Mouse (Mus musculus) activated CD4-positive, CD25-positive, alpha-beta regulatory T cell, adult 4 months (primary cell): ENCODE data around the gene Tmtc2. TPM values are rescaled to one million over a fixed set of nuclear protein-coding genes. Genes with fewer than 3 reads are reported as not detected.

ENCODE experiments used
- ATAC-seq: one replicate; pipeline ENCODE4 v1.8.0; 2017
- polyA plus RNA-seq, 2 experiments: library from polyadenylated mRNA; unstranded; fragments of 100-300 nt; shearing (Covaris generic); gene quantifications; one replicate each; pipeline ENCODE4 v1.2.1; 2017

Tmtc2 gene
- polyA plus RNA-seq, 2 experiments from 2014 or later, result not detected

DNA sequence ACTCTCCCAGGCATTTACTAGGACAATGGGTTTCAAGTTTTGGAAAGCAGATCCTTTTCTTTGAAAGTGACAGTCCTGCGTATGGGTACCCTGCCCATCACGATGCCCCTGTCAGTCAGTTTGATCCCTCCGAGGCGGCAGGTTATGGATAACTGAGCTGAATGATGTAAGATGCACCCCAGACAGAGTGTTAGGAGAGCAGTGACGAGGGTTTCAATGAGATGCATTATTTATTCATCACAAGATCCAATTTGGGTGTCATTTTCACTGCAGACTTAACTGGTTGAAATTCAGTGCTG is 171.8 kb downstream of the Tmtc2 start:
- no peak for ATAC-seq

DNA sequence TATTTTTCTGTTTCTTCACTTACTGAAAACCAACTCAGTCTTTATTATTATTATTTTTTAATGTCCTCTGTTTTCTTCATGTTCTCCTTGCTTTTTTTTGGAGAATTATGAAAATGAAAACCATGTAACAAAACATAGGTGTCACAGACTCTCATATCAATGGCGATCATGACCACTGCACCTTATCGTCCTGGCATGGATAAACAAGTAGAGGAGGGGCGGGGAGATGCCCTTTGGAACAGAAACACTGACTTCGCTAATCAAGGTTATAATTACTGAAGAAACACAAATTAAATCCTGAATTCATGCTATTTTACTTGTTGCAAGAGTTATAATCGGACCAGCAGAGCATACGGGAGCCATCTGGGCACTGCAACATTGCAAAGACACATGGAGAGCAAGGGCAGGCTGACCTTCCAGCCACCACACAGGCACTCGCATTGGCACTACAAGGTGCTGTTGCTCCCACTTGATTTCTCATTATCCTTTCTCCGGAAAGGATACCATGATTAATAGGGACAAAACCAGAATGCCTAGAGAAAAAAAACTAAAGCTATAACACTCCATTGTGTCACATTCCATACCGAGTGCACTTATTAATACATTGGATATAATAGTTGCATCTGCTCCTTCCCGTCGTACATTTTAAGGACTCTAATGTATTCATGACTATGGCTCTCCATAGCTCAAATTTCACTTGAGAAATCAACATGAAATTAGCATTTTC is 172.3 kb downstream of the Tmtc2 start:
- ATAC-seq, result no peak

DNA sequence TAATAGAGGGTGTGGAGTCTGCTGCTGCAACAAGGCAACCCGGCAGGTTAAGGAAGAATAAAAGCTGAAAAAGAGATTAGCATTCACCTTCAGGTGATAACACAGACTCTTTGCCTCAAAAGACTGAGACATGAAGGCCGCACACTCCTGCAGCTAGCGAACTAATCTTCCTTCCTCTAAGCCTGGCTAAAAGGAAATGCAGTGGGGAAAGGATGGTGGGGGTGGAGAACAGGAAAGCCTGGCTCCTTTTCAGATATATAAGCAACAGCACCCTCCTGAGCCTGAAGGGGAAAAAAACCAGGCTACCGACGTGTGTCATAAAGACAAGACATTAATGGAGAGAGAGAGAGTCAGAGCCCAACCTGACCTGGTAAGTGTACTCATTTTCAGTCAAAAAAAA is 174.9 kb downstream of the Tmtc2 start:
- ATAC-seq, result no peak

DNA sequence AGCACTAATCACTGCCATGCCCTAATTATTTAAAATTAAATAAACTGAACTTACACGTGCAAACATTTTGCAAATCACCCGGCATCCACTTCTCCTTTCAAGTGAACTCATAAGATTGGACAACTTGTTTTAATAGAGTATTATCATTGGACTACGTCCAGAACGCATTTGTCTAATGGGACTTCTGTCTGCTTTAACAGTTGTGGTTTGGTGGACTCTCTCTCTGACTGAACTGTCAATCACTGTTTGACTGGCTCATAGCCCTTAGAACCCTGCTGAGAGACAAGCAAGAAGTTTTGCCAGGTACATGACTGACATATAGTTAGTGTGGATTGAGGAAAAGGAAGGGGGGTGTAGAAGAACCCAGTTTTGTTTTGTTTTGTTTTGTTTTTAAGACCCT is 190.2 kb downstream of the Tmtc2 start:
- ATAC-seq, result no peak

DNA sequence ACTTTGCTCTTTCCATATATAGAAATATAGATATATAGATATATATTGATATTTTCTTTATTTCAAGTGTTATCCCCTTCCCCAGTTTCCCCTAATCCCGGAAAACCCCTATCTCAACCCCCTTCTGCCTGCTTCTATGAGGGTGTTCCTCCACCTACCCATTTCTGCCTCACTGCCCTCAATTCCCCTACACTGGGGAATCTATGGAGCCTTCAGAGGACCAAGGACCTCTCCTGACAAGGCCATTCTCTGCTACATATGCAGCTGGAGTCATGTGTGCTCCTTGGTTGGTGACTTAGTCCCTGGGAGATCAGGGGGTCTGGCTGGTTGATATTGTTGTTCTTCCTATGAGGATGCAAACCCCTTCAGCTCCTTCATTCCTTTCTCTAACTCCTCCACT is 192.5 kb downstream of the Tmtc2 start:
- no peak for ATAC-seq

DNA sequence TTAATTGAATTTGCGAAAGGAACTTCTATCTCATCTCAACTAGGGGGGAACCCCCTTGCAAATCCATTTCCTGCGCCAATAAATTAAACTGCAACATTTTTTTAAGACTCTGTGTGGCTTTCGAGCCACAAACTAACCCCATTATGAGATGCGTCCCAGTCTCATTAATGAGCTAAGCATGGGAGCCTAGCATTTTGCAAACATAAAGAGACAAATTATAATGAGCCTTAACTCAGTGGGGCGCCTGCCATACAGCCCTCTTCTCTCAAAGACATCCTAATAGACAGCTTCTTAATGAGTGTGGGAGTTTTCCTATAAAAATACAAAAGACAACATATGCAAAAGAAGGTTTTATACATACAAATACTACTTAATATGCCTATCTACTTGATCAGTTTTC is 193.0 kb downstream of the Tmtc2 start:
- ATAC-seq, result no peak

DNA sequence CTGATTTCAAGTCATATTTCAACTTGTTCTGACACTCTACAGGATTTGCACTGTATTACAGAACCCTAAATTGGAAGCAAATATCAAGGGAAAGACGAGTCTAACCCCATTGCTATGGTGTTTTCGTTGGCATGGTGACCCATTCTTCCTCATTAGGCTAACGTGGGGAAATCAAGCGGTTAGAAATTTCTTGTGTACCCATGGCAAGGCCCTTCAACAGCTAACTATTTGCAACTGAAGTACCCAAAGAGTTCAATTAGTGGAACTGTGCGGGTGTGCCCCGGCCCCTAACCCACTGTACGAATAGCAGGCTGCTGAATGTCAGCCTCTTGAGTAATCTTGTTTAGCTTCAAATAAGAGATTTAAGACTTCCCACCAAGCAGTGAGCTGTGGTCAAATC is 193.7 kb downstream of the Tmtc2 start:
- no peak for ATAC-seq

DNA sequence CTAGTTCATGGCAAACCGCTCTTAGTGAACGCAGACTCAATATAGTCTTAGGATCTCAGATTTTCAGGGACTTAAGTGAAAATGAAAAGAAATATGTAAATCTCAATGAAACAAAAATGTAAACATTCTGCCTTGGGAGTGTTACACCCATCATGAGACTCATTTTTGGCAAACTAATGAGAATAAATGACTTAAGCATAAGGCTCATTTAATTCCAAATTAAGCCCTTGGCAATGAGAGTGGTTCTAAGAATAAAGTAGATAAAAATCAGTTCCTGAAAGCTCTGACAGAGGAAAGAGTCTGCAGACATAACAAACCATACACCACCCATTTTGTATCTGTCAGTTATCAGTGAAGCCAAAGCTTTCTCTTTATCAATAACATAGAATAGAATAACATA is 196.5 kb downstream of the Tmtc2 start:
- no peak for ATAC-seq

DNA sequence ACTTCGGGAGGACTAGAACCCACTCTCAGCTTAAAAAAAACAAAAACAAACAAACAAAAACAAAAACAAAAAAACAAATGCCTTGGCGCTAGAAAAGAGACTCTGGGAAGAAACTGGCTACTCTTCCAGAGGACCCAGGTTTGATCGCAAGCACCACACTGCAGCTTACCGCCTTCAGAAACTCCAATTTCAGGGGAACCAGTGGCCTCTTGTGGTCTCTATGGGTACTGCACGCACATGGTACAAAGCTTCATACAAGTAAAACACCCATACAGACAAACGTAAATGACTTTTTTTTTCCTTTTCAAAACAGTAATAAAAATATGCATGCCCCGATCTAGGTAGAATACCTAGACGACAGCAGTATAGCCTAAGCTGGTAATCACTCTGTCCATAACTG is 201.0 kb downstream of the Tmtc2 start:
- no peak for ATAC-seq

DNA sequence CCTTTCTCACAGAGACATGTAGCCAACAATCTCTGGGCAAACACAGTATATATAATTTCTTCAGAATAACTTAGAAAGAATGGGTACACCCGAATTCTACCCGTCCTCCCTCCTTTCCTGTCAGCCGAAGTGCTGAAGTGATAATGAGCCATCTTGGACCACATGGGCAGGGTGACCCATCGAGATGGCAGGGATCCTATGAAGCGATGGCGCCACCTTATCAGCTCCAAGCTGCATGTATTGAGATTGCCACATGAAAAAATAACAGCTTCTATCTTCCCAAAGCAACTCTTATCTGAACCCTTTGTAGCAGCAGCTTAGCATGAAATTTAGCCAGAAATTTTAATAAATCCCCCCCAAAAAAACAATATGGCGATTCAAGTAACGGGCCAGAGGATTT is 206.0 kb downstream of the Tmtc2 start:
- ATAC-seq, result no peak

DNA sequence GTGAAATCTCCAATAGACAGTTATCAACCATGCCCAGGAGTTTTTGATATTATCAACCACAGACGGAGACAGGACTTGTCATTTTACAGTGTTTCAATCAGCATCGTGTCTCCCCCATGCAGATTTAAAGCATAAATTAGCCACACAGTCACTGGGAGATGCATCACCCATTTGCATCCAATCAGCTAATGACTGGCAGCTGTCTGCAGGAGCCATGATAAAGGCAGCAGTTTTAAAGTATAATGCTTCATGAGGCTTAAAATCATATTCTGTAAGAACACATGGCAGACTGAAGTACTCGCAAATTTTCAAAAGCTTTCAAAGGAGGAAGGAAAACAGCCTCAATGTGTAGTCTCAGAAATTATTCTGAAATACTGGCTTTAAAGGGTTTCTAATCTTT is 209.8 kb downstream of the Tmtc2 start:
- ATAC-seq, result no peak

DNA sequence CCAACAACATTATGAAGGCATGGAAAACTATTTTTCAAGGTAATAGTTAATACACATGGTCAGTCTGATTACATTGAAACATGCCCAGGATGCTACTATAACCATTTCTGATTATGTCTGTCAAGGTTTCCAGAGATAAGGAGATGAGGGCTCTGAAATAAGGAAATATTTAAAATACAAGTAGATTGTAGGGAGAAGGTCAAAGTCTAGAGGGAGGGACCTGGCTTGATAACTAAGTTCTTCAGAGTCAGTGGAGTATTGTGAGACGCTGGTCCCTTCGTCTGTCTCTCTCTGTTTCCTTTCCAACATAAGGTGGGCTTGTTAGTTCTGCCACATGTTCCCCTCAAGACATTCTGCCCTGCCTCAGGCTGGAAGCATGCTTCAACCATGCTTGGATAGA is 223.9 kb downstream of the Tmtc2 start:
- no peak for ATAC-seq

DNA sequence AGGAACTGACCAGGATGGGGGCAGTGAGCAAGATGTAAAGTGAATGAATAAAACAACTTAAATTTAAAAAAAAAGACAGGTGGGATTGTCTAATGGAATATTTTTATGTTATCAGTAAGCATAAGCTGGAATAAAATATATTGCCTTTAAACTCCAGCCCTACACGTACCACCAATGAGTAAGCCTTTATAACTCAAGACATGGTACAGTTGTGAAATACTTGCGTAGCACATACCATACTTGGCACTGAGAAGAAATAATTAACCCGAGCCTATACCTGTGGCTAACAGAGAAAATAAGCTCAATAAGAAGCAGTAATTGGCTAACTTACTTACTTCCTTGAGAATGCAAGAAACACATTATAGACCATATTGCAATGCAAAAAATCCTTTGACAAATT is 228.3 kb downstream of the Tmtc2 start:
- no peak for ATAC-seq

DNA sequence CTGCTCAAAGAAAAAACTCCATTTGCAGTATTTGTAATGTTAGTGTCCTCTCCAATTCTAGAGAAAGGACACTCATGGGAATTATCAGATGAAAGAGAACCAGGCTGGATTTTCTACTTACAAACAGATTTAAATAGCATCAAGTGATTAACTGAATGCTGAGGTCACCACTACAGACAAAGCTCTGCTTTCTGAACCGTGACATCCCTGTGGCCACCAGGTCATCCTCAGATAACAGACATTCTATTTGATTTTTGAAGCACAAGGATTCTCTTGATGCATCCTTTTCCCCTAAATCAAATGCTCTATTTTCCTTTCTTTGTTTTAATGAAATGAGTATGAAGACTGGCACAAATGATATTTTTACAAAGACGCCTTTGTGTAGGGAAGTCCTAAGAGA is 241.4 kb downstream of the Tmtc2 start:
- ATAC-seq, result no peak

DNA sequence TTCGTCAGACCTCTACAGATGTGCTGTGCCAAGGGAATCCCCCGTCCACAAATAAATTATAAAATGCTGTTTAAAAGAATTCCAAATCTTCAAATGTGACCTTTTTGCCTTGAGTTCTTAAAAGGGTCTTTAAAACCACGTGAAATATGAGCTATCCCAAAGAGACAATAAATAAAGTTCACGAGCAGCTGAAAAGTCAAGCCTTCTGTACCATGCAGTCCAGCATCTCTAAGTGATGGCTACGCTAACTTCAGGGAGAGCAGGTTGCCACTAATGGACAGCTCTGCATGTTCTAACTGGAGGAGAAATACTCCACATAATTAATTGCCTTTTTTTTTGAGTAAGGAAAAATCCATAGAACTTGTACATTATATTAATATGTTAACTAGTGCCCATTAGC is 243.9 kb downstream of the Tmtc2 start:
- ATAC-seq, result no peak

DNA sequence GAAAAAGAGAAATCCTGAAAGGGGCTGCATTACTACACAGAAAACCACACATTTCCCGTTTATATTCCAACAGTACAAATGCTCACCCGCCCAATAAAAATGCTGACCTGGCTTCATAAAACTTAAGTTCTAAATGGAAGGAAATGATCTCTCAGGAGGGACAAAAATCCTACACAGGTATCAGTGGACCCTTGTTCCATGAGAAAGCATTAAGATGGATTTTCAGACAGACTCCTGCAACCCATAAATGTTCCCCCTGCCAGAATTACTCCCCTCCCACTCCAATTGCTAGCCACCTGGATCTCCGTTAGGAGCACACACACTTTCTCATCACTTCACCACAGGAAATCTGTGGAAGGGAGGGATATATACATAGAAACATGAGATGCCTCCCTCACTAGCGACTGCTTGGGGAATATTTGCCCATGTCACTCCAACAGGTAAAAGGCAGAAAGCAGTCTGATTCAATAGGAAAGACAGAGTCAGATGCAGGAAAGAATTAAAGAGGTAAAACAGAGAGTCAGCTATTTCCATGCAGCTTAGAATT is 250.5 kb downstream of the Tmtc2 start:
- no peak for ATAC-seq

DNA sequence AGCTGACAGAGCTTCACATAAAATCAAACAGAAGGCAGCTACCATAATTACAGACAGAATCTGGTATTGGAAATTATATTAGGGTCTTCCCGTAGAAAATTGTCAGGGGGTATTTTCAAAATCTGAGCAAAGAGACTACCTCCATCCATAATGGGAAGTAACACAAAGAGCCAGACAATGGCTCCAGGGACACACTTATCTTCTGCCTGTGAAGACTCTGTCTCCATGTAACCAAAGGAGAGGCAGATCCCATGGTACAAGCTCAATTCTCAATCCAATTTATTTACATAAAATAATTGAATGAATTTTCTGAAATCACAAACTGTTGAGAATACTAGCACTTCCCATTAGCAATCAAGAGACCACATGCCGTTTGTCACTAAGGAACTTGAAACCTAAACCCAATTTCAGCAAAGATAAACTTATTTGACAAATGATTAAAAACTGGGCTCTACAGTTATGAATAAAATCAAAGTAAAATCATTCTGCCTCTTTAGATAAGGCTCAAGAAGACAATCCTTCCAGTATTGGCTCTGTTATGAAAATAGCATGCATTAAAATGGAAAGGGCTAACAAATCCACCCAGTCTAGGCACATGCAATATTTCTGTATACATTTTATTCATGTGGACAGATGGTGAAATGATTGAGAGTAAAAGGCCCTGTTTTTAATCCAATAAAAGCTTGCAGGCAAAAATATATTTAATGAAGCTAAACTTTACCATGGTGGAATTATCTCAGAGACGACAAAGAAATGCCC is 254.8 kb downstream of the Tmtc2 start:
- no peak for ATAC-seq

DNA sequence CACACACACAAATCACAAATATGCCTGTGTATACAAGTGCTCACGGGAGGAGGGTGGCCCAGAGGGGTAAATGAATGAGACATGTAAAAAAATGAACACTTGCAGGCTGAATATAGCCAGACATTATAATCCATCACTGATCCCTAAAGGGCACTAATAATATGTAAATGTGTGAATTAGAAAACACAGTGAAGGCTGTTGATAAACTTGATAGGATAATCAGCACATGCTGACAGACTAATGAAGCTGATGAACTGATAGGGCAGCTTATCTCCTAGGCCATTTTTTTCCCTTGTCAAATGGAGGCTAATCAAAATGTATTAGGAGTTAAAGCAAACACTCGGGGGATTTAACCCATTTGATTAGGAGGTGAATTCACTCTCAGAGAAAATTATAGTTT is 255.4 kb downstream of the Tmtc2 start:
- ATAC-seq, result no peak

DNA sequence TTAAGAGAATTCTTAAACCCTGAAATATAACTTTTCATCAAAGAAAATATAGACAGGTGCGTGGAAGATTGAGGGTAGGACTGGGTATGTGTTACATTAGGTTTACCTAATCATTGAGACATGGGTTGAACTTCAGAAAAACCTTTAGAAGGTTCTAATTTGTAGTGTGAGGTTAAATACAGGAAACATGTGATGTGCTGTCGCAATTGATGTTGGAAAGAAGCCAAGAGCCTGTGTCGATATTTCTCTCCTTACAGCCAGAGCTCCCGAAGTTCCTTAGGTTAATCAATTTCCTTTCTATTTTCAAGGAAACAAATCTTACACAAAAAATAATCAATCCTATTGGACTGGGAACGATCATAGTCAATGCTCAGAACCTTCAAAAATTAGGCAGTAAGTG is 261.3 kb downstream of the Tmtc2 start:
- ATAC-seq, result no peak

DNA sequence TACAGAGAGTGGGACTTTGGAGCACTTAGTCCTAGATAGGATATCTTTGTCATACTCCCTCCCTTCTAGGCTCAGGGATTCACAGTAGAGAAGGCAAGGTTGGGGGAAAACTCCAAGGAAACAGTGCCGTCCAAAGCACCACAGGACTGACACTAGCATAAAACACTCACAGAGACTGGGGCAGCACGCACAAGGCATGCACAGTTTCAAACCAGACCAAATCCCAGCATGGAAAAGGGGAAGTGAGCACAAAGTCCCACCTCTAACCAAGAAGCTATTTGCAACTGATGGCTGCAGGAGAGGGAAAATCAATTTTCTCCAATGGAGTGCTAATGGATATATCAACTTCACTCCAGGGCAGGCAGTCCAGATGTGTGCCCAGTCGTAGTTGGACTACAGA is 276.7 kb downstream of the Tmtc2 start:
- ATAC-seq, result no peak

DNA sequence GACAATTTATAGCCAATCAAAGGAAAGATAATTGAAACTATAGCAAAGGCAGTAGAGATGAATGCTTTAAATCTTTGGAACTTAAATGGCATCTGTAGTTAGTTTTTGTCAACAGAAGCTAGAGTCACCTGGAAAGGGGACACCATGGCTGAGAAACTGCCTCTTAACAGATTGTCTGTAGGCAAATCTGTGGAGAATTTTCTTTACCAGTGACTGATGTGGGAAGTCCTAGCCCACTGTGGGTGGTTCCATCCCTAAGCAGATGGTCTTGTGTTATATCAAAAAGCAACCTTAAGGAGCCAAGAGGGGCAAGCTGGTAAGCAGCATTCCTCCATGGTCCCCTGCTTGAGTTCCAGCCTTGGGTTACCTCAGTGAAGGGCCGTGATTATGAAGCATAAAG is 281.3 kb downstream of the Tmtc2 start:
- ATAC-seq, result no peak

DNA sequence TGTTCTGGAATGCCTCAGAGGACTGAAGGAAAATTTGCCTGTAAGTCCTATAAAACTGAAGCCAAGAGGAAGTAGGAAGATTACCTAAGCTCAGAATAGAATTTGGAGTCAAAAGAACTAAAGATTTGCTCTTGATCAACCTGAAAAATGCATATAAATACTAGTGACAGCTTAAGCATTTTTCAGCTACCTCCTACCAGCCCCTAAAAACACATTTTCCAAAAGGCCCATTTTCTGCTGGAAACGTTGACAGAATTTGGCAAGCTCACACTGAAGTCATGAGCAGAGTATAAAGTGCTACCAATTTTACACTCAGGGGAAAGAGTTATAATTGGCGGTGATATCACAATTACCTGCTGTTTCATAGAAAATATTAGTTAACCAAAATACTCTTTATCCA is 285.8 kb downstream of the Tmtc2 start:
- no peak for ATAC-seq

DNA sequence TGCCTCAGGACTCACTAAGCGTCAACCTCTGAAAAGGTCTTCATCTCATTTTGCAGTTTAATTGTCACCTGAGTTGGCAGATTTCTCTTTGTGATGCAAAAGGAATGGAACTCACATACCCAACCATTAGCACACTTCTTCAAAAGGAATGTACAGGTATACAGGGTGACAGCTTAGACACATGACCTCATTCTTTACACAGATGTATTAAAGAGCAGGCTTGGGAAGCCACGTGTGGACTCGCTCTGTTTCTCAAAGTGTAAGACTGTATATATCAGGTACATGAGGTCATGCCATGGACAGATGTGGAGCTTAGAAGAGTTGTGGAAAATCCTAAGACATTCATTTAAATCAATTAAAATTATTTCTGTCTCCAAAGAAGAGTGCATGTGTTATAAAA is 286.7 kb downstream of the Tmtc2 start:
- no peak for ATAC-seq

DNA sequence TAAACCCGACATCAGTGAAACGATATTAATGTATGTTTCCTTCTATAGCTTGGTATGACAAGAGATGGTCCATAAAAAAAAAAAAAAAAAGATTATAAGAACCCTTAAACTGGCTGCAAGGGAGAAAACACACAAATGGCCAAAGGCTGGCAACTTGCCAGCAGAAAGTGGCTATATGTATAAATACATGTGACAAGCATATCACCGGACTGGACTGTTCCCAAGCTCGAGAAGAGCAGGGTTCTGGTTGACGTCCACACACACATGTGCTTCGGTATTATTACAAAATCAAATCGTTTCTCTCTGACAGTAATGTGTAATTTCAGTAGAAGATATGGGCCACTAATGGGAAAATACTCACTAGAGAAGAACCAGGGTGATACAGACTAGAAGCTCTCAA is 287.2 kb downstream of the Tmtc2 start:
- no peak for ATAC-seq

DNA sequence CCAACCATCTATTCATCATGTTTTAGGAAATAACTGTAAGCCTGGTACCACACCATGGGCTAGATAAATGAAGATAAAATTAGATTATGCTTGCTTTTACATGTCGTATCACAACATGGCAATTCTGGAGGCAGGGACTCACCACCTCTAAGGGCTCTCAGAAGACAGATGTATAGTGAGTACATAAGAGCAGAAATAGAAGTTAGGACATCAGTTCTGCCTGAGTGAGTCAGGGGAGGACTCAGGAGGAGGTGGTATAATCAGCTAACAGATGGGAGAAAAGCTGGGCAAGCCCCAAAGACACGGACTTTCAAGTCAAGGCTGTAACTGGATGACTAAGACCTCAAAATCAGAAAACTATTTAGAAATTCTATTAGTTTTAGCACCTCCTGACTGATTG is 288.0 kb downstream of the Tmtc2 start:
- no peak for ATAC-seq
